In the genomic region with DNA sequence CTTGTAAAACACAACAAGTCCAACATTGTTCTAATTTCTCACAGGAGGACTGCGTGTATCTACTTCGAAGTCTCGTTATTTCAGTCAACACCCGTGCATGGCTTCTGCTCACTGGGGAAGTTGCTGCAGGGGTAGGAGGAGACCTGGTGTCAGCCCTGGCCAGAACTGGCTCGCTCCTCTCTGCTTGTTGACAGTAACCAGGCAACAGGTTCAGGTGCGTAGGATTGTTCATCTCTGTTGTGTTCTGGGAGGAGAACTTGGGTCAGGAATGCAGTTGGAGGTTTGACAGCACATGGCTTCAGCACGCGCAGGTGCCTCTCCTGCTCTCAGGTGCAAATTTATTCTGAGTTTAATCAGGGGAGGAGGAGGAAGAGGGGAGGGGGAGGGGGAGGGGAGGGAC, we compare ENCODE assay signal across 22 mouse cellular contexts. TPM values are rescaled to one million over a fixed set of nuclear protein-coding genes. Genes with fewer than 3 reads are reported as not detected.
DNase-seq lines count a peak whose midpoint lies in the region; ATAC-seq and TF ChIP-seq lines count a peak whose summit lies in the region.
"Had no signal": no experiment of that assay in that cellular context is flagged by ENCODE, and none has a peak within 500 bp of the region (broad histone marks: within the 10 kb centered on the region; RNA-seq: fewer than 3 reads in every experiment).

No protein-coding gene starts in this region.

- no peak overlapping the region for H3K4me3 ChIP-seq in ES-Bruce4 (ENCODE audit: low read depth, low read length)
- H3K4me3 ChIP-seq: embryonic facial prominence, embryonic 12.5 days; heart, embryonic 12.5 days; kidney, embryonic 15.5 days; liver, embryonic 13.5 days; lung, embryonic 15.5 days; midbrain, embryonic 13.5 days had no signal

- ATAC-seq in CD4-positive, CD25-positive, alpha-beta regulatory T cell, adult 4 months, result no peak
- ATAC-seq: forebrain, postnatal 0 days; hindbrain, postnatal 0 days; intestine, postnatal 0 days; midbrain, embryonic 13.5 days had no signal

- peak; percentile 60 for DNase-seq in CD4-positive, CD25-positive, alpha-beta regulatory T cell, adult 2 months (ENCODE audit: low read depth, low spot score)
- DNase-seq in lung, postnatal 25 days (ENCODE audit: low spot score), result peak; percentile 64
- DNase-seq in thymus, postnatal 36 days, result peak; percentile 31 to 37
- DNase-seq in adrenal gland, adult (ENCODE audit: inconsistent age in 2 of 2, low spot score in 1 of 2), result no peak
- DNase-seq in kidney, adult 8-10 months, result no peak
- DNase-seq: cerebellum, adult 11-12 months; cerebellum, postnatal 14 days; forebrain, postnatal 0 days; gastrocnemius, postnatal 14 days; heart, adult 11 months; heart, postnatal 10 days; layer of hippocampus, adult 9-11 months; liver, embryonic 13.5 days had no signal

- peaks cover 10% of the 10 kb centered on the region for H3K4me1 ChIP-seq in ES-Bruce4 (ENCODE audit: control insufficient read depth, insufficient read depth, low read length)

- H3K9me3 ChIP-seq in ES-Bruce4 (replicated peaks; ENCODE audit: control insufficient read depth, insufficient read depth, low read length, poor library complexity, severe bottlenecking), result no peaks in the 10 kb centered on the region
- H3K9me3 ChIP-seq: embryonic facial prominence, embryonic 12.5 days; heart, embryonic 12.5 days; kidney, embryonic 15.5 days; liver, embryonic 13.5 days; lung, embryonic 15.5 days; midbrain, embryonic 13.5 days had no signal

- TF ChIP-seq EP300 in ES-Bruce4 (IDR thresholded peaks at IDR 0.05; ENCODE audit: insufficient read depth, low read depth, low read length), result peak; percentile 68; the same call in 1 of the 2 replicates

- H3K27ac ChIP-seq in ES-Bruce4 (ENCODE audit: insufficient read depth, low read length), result peak overlapping the region; percentile 11; the same call in 1 of the 2 replicates
- H3K27ac ChIP-seq: embryonic facial prominence, embryonic 12.5 days; hindbrain, postnatal 0 days; kidney, embryonic 15.5 days; liver, embryonic 13.5 days; lung, embryonic 15.5 days; midbrain, embryonic 13.5 days had no signal

- H3K36me3 ChIP-seq in ES-Bruce4 (ENCODE audit: control insufficient read depth, insufficient read depth, low read length, poor library complexity, severe bottlenecking), result no peaks in the 10 kb centered on the region
- H3K36me3 ChIP-seq: embryonic facial prominence, embryonic 12.5 days; heart, embryonic 12.5 days; kidney, embryonic 15.5 days; liver, embryonic 13.5 days; lung, embryonic 15.5 days; midbrain, embryonic 13.5 days had no signal

- H3K9ac ChIP-seq in ES-Bruce4 (ENCODE audit: low read depth, poor library complexity, severe bottlenecking), result no peak overlapping the region
- H3K9ac ChIP-seq: embryonic facial prominence, embryonic 12.5 days; forebrain, postnatal 0 days; heart, embryonic 12.5 days; kidney, embryonic 15.5 days; liver, embryonic 13.5 days; lung, embryonic 15.5 days; midbrain, embryonic 13.5 days had no signal

- TF ChIP-seq POLR2A in ES-Bruce4 (IDR thresholded peaks at IDR 0.05; ENCODE audit: insufficient read depth, low read length), result no peak

- TF ChIP-seq CTCF in ES-Bruce4 (IDR thresholded peaks at IDR 0.05; ENCODE audit: low read depth, low read length), result no peak

- no peaks in the 10 kb centered on the region for H3K27me3 ChIP-seq in ES-Bruce4 (ENCODE audit: control insufficient read depth, insufficient read depth, low read length, poor library complexity, severe bottlenecking)
- H3K27me3 ChIP-seq: embryonic facial prominence, embryonic 12.5 days; heart, embryonic 12.5 days; kidney, embryonic 15.5 days; lung, embryonic 15.5 days had no signal

RNA-seq across cellular contexts. Expression of a gene that starts 5.3 kb away (rescaled TPM):
- polyA plus RNA-seq in CD4-positive, CD25-positive, alpha-beta regulatory T cell, adult 4 months (2017; shearing (Covaris generic)), result 100 to 1,000 TPM; 643 to 660 TPM
- polyA plus RNA-seq in ES-Bruce4 (2011; ENCODE audit: insufficient read depth, insufficient read length, low read depth, missing spikeins), result 40.9 and 45.3 TPM in 2 replicates

Comparison
In these comparisons a context has a peak if more than half of its experiments do, and no peak if none do; other contexts are left out.
1. DNase-seq: peak in CD4-positive, CD25-positive, alpha-beta regulatory T cell, adult 2 months (single experiment), lung, postnatal 25 days (single experiment) and thymus, postnatal 36 days (2 of 2); none in adrenal gland, adult (0 of 2) and kidney, adult 8-10 months (0 of 2).
2. RNA of a gene that starts 5.3 kb away (polyA plus RNA-seq): 643 to 660 TPM in CD4-positive, CD25-positive, alpha-beta regulatory T cell, adult 4 months; 40.9 to 45.3 TPM in ES-Bruce4; every median in the first group is over 10 times any median in the second.